Mouse (Mus musculus) G1E-ER4 (cell line): ENCODE measurements around the gene Fkbp10. TPM values are rescaled to one million over a fixed set of nuclear protein-coding genes. Genes with fewer than 3 reads are reported as not detected.

ENCODE experiments used
- GATA1 ChIP-seq: IDR thresholded peaks from one replicate; pipeline ENCODE4 v1.8.0; 2012; ENCODE audit warnings: low read length, inconsistent platforms
- polyA plus RNA-seq: library from polyadenylated mRNA; stranded (reverse); fragments of >175 nt; gene quantifications from 2 replicates; pipeline ENCODE4 v1.2.3, GENCODE M21; 2012

Gene Fkbp10
- polyA plus RNA-seq = not detected in 2 replicates

DNA sequence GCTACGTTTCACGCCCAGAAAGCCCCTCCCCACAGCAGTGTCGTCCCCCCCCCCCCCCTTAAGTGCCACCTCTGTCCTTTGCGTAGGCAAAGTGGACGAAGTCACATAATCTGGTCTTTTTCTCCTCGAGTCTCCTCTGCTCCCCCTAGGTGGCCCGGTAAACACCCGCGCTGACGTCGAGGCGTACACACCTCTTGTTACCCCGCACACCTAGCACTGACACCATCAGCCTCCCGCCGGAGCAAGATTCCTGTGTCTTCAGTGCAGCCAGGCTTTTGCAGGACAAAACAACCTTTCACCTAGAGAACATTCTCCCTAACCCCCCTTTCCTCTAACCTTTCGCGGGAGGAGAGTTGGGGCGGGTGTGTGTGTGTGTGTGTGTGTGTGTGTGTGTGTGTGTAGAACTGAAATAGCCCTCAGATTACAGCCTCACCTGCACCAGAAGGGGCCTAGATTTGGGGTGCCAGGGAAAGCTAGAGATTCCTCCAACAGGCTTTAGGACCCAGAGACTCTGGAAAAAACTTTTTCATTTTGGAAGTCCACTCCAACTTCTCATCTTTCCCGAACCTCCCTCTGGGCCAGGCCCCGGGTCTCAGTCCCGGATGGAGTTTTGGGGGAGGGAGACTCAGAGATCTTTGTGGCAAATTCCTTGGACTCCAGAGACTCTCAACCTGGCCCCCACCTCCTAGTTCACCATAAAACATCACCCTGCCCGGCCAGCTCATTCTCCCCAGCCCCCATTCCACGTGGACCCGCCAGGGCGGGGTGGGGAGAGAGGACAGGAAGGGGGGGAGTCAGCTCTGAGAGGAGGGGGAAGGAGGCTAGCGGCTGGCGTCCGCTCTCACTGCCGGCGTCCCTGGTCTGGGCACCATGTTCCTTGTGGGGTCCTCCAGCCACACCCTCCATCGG is at the start of gene Fkbp10:
Fkbp10 (plus strand) TSS at position 784 of the 909 bp plus-strand sequence.
- TF ChIP-seq GATA1 = no peak

DNA sequence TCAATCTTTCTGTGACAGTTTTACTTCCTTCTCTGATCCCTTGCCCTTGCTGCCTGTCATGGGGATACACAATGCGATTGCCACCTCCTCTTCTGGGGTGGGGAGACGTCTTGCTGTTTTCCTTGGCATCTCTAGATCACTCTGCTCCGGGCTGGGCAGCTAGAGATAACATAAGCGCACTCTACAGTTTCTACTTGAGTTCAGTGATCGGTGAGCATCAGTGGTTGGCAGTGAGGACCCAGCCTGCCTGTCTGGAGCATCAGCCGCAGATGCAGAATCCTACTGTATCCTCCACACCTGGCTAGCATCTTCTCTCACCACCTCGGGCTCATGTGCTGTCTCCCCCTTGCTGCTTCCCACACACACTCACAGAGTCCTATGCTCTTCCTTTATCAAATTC is 46.4 kb upstream of the Fkbp10 start:
- no peak for TF ChIP-seq GATA1

DNA sequence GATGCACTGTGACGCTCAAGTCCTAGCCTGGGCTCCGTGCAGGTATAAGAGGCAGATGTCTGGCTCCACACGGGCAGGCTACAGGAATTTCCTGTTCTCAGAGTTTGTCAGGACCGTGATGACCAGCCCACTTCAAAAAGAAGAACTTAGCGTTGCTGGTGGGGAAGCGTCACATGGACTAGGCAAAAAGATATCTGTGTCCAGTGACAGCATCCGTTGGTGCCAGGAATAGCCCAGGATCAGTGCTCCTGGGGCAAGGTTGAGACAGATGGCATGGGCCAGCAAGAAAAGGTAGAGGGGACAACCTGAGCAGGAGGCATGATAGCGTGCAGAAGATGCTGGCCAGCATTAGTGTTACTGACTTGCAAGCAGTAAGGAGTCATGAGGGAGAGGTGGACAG is 45.7 kb upstream of the Fkbp10 start:
- TF ChIP-seq GATA1 = no peak

DNA sequence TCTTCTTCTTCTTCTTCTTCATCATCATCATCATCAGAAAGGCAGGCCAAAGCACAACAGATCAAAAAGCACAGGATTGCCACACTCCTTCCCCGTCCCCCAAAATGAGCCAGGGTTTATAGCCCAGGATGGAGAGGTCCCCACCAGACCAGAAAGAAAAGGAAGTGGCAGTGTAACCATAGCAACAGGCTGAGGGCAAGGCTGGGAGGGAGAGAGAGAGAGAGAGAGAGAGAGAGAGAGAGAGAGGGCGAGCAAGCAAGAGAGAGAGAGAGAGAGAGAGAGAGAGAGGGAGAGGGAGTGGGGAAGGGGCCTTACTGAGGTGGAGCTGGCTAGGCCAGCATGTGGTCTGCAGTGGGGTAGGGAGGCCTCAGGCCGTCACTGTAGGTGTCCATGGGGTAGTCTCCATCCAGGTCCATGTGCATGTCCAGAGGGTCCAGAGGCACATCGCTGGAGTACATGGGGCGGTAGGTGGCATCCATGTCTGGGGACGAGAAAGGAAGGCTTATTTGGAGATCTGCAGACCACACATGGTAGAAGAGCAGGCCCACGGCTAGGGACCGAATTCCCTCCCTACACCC is 43.4 kb upstream of the Fkbp10 start:
- TF ChIP-seq GATA1 = no peak

DNA sequence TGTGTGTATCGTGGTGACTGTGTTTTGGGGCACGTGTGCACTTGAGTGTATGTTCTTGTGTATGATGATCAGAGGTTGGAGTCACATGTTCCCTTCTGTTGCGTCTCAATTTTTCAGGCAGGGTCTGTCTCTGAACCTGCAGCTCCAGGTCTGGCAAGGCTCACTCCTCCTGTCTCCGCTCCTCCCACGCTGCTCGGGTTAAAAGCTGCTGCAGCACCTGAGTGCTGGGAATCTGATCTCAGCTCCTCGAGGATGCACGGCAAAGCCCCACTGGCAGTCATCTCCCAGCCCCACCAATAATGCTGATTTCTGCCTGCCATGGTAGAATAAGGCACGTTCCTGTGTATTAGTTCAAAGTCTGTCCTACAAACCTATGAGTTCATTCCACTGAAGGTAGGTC is 40.4 kb upstream of the Fkbp10 start:
- TF ChIP-seq GATA1 = no peak

DNA sequence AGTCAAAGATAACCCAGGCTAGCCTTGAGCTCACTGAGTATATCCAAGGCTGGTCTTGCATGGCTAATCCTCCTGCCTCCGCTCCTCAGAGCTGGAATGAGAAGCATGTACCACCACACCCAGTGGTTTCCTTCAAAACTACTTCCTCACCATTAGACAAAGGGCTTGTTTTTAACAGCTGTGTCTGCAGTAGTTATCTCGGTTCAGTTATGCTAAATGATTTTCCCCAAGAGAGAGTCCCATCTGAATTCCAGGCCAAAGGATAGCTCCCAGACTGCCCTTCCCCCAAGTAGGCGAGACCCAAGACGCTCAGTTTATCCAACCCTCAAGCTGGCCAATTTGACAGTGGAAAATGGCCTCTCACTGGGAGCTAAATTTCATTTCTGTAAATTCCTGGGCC is 39.5 kb upstream of the Fkbp10 start:
- no peak for TF ChIP-seq GATA1

DNA sequence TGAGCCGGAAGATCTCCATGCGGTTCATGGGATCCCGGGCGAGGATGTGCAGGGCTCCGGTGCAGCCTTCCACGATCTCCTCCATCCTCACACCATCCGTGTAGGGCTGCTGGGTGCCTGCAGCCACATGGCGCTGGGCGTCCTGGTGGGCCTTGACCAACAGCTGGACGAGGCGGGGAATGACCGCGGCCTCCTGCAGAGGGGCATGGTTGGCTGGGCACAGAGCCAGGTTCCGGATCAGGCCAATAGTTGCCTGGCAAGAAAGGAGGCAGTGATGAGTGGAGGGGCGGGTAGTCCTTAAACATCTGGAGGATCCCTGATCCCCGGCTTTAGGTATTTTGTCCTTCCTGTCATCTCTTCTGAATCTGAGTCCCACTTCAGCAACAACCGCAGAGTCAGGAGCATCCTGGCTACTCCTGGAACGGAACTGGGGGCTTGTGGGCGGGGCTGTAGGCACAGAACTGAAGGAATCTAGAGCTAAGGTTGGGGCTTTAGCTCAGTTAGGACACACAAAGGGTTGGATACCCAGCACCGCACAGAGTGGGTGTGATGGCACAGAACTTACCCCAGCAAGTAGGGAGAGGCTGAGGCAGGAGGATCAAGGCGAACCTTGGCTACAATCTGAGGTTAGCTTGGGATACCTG is 38.6 kb upstream of the Fkbp10 start:
- TF ChIP-seq GATA1 = no peak

DNA sequence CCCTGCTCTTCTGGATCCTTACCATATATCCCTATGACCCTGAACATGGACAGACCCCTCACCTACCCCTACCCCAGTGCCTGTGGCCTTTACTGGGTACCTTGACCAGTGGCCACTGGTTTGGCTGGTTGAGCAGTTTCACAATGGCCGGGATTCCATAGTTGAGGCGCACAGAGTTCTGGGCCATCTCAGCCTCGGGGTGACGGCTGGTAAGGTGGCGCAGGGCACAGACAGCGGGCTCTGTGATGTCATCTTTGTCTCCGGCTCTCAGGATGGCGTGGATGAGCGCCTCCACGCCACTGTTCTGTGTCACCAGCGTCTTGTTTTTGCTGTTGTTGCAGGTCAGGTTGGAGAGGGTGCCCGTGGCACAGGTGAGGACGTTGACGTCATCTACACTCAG is 37.5 kb upstream of the Fkbp10 start:
- TF ChIP-seq GATA1 = no peak

DNA sequence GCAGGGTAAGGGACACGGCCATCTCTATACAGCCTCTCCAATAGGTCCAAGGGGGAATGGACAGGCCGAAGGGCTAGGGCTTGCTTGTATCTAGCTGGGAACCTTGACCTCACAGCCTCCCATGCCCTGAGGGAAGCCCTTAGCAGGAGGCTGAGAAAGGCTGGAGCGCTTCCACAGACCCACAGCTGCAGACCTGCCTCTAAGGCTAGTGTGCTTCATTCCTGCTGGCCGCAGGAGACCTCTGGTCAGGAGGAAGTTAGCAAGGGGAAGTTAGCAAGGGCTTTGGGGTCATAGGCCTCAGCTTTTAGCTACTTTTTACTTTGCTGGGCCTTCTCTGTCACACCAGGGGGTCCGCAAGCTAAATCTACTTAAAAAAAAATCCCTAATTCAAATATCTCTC is 37.1 kb upstream of the Fkbp10 start:
- no peak for TF ChIP-seq GATA1

DNA sequence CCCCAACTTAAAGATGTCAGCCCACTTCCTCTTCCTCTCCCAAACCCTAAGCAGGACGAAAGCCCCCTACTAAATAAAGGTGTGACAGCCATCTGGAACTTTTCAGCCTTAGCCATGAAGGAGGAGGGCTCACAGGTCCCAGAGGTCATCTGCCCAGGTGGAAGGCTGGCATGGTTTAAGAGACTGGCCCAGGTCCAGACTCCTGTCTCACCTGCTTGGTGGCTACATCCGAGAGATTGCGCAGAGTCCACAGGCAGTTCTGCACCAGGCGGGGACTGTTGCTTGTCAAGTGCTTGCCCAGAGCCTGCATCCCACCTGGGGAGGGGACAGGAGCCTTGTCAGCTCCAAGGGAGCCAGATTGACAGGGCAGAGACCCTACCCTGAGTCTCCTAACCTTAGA is 36.2 kb upstream of the Fkbp10 start:
- TF ChIP-seq GATA1 = no peak

DNA sequence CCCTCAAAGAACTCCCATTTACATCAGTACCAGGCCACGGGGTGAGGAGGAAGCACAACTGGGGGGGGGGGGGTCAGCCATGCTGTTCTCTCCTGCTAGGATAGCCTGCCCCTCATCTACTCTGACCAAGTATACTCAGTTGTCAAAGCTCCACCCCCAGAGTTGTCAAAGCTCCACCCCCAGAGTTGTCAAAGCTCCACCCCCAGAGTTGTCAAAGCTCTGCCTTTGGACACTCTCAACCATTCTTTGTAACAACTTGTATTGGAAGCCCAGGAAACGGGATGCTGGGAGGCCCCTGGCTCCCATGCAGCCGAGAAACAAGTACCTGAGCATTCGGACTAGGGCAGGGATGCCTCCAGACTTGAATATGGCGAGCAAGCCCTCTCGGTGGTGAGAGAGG is 32.8 kb upstream of the Fkbp10 start:
- TF ChIP-seq GATA1 = no peak

DNA sequence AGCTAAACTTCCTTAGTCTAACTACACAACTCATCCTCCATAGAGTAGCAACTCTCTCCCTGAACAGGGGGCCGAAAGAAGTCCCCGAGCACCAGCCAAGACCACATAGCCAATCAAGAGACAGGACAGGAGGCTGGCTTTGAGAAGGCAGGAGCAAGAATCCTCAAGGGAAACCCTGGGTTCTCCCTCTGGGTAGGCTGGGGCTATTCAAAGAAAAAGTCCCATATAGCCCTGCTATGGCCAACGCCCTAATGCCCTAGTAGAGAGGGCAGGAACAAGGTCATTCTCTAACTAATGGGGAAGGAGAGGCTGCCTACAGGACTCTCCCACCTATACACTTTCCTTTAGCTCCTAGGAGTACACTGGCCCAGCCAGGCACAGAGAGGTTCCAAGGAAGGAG is 30.5 kb upstream of the Fkbp10 start:
- TF ChIP-seq GATA1 = no peak

DNA sequence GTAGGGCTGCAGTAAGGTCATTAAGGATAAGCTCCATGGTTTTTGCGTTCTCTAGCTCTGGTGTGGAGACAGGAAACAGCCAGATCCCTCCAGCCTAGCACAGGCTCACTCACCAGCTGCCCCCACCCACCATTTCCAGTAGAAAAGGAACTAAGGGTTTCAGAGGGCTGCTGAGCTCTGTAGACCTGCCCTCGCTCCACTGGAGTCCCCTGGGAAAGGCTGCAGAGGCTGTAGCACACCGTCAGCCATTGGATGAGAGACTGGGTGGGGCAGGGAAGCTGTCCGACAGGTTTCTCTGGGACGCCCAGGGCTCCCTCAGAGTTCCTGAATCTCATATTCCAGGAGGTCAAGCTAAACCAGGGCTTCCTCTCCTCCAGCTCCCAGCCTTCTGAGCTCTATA is 28.9 kb upstream of the Fkbp10 start:
- no peak for TF ChIP-seq GATA1

DNA sequence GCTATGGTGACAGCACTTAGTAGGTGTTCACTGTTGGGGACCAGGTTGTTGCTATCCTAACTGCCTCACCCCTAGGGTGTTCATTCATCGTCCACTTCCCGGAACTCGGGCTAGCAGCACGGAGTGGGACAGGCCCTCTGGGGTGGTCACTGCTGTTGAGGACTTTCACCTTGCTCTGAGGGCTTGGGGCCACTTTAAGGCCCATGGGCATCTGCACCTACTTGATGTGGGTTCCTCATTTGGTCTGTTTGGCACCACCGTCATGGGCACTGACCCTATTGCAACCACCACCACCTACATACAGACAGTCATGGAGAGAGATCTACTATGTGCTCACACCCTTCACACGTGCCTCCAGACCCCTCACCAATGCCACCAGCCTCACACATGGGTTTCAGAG is 28.4 kb upstream of the Fkbp10 start:
- no peak for TF ChIP-seq GATA1

DNA sequence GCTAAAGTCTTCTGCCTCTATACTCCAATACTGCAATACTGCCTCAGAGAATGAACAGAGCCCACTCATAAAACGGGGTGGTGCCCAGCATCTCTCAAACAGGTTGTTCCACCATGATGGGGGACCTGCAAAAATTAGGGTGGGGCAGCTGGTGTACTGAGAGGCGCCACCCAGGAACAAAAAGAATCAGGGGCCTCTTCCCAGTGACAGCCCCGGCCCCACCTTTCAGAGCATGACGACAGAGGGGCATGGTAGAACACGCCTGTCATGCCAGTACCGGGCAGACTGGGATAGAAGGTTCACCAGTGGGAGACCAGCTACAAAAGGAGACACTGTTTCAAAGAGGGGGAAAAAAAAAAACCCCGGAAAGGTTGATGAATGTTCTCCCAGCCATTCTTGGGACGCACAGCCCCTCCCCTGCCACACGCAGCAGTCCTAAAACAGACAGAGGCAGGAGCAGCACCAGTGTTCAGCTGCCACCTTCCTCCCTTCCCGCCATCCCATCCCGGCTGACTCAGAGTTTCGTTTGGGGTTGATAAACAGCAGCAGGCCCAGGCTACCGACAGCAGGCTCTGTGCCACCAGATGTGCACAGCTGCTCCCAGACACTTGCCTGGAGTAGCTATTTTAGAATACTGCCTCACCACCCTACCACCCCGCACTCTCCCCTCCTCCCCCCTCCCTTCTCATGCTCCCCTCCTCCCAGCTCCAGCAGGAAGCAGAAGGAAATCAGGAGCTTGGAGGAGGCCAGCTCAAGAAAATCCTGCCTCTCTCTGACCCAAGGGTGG is 27.7 kb upstream of the Fkbp10 start:
- TF ChIP-seq GATA1 = no peak

DNA sequence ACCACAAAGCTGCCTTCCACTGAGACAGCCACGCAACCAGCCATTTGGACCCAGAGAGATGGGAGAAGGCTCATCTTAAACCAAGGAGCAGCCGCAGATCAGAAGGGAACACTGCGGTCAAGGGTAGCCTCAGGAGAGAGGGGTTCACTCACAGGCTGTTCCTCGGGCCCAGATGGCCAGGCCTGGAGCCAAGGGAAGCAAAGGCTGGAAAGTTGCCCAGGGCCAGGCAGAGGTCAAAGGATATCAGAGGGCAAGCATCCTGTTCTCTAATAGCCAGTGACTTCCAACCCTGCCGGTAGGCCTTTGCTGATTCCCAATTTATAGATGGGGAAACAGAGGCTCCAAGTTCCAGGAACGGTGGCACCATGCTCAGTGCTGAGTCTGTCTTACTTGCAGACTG is 26.9 kb upstream of the Fkbp10 start:
- no peak for TF ChIP-seq GATA1
